Mouse (Mus musculus) bone marrow, adult 2 months (tissue): ENCODE data around the gene Cntrl.

Experiments
- CTCF ChIP-seq: fragments of 200-500 bp; IDR thresholded peaks from 2 replicates; pipeline ENCODE4 v1.5.1; 2011; ENCODE audit warnings: low read length, control low read depth; ENCODE audit not compliant: control insufficient read depth, insufficient read depth
- POLR2A ChIP-seq: fragments of 200-500 bp; IDR thresholded peaks from 2 replicates; pipeline ENCODE4 v1.6.1; 2011; ENCODE audit warnings: low read depth, mild to moderate bottlenecking, control low read depth, low read length, borderline replicate concordance; ENCODE audit not compliant: control insufficient read depth

DNA sequence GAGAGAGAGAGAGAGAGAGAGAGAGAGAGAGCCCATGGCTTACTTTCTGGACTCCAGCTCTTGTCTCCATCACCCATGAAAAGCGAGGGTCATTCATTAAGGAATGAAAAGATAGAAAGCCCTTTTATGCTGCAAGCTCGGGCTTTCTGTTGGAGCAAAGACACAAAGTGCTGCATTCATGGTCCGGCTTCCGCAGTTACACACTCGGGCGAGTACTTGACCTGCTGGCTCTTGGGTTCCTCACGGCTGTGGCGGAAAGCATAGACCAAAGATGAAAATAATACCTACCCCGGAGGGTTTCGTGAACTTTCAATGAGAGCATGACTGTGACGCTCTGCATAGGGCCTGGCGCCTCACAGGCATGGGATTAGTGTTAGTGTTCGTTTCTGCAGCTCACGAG lies 106.1 kb downstream of the Cntrl start:
- TF ChIP-seq CTCF (no peak), POLR2A (no peak)
